Mouse (Mus musculus) G1E (cell line): Measurements from ENCODE around the gene Rnpepl1.

Source experiments
- CTCF ChIP-seq: IDR thresholded peaks from 2 replicates; pipeline ENCODE4 v1.5.1; 2012; ENCODE audit warnings: low read depth, low read length, inconsistent platforms, mixed read lengths
- GATA1 ChIP-seq: IDR thresholded peaks from 2 replicates; pipeline ENCODE4 v1.6.1; 2012; ENCODE audit warnings: borderline replicate concordance, low read length, inconsistent platforms, mixed read lengths
- TAL1 ChIP-seq: conservative IDR thresholded peaks from 2 replicates; pipeline ENCODE4 v1.6.1; 2012; ENCODE audit warnings: low read depth, low read length, inconsistent platforms, mixed read lengths

GRCm38 (mm10) chr1:92892791-92893190 lies 17.8 kb upstream of the Rnpepl1 start:
- TF ChIP-seq CTCF (no peak), GATA1 (no peak), TAL1 (no peak)
